Mouse (Mus musculus): ENCODE data around the gene Mcm5. TPM values are rescaled to one million over a fixed set of nuclear protein-coding genes. Genes with fewer than 3 reads are reported as not detected.

The Mcm5 gene
- total and polyA plus RNA-seq, 3 experiments, result 93.3 to 302 (median 123) TPM

DNA sequence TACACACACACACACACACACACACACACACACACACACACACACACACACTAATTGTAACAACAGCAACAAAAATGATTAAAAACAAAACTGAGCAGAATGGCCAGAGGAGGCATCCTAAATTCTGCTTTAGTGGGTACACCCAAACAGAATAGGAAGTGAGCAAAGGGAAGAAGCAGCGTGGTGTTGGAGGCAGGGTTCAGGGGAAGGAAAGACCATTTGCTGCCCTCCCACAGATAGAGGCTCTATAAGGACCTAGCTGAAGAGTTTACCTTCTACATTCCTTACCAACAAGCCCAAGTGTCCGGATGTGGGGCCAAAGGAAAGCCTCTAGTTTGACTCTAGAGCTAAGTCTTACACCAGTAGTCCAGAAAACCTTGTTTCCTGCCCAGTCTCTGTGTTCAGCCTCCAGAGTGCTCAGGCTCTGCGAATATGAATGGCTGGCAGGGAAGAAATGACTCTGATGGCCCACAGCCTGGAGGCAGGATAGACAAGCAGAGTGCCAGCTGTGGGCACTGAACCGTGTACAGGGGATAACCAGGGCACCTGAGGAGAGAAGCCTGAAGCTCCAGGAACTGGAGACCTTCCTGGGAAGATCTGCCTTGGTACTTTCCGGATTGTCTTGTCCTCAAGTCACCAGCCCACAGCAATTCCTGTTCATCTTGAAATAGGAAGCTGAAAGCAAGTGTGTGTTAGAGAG lies 41.7 kb downstream of the Mcm5 start:
- no peak for TF ChIP-seq GATA1 (IDR thresholded peaks at IDR 0.05; ENCODE audit: borderline replicate concordance, low read length)
- DNase-seq (ENCODE audit: low spot score), result no peak
- no peak for ATAC-seq (ENCODE audit: extremely low read depth, insufficient number of reproducible peaks, low FRiP score, poor library complexity, severe bottlenecking)
- H3K9me3 ChIP-seq (replicated peaks), result no peaks in the 10 kb centered on the region
- no peak overlapping the region for H3K4me3 ChIP-seq (ENCODE audit: low read depth, low read length)
- no peaks in the 10 kb centered on the region for H3K36me3 ChIP-seq (replicated peaks)
- H3K4me1 ChIP-seq (ENCODE audit: insufficient read depth, low read depth, low read length), result no peaks in the 10 kb centered on the region
- peaks cover 21% of the 10 kb centered on the region; the same call in 1 of the 2 replicates for H3K27me3 ChIP-seq (ENCODE audit: insufficient read depth, low read length)

GRCm38 (mm10) chr8:75151743-75152142 lies 42.4 kb downstream of the Mcm5 start:
- no peaks in the 10 kb centered on the region for H3K4me1 ChIP-seq (ENCODE audit: insufficient read depth, low read depth, low read length)
- H3K9me3 ChIP-seq (replicated peaks), result no peaks in the 10 kb centered on the region
- H3K27me3 ChIP-seq (ENCODE audit: insufficient read depth, low read length), result peaks cover 21% of the 10 kb centered on the region; the same call in 1 of the 2 replicates
- no peak overlapping the region for H3K4me3 ChIP-seq (ENCODE audit: low read depth, low read length)
- DNase-seq (ENCODE audit: low spot score) (no peak), ATAC-seq (ENCODE audit: extremely low read depth, insufficient number of reproducible peaks, low FRiP score, poor library complexity, severe bottlenecking) (no peak)
- TF ChIP-seq GATA2 (IDR thresholded peaks at IDR 0.05; ENCODE audit: borderline replicate concordance, low read depth, low read length), result no peak
- no peak for TF ChIP-seq CTCF (IDR thresholded peaks at IDR 0.05; ENCODE audit: low read depth, low read length)
- no peak for TF ChIP-seq TAL1 (conservative IDR thresholded peaks at IDR 0.05; ENCODE audit: low read depth, low read length)
- no peak for TF ChIP-seq POLR2AphosphoS5 (IDR thresholded peaks at IDR 0.05; ENCODE audit: insufficient replicate concordance, low read depth, low read length)
- TF ChIP-seq GATA1 (IDR thresholded peaks at IDR 0.05; ENCODE audit: borderline replicate concordance, low read length), result no peak
- H3K36me3 ChIP-seq (replicated peaks), result no peaks in the 10 kb centered on the region

DNA sequence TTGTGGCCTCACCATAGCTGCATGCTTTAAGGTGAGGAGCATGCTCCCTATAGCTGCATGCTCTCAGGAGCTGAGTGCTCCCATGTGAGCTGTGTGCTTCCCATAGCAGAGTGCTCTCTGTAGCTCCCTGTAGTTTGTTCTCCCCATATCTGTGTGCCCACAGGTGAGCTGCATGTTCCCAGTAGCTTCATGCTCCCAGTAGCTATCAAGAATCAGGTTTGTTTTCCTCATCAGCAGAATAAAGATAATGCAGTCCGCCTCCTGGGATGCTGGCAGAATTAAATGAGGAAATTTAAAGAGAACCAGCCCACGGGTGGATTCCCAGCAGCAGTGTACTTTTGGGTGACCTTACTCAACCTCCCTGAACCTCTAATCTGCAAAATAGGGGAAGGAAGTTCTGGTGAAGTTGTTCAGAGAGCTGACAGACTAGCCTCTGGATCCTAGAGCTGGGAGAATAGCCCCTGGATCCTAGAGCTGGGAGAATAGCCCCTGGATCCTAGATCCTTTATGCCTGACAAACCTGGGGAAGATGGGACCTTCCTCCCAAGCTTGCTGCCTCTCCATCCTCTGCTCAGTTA lies 43.2 kb downstream of the Mcm5 start:
- TF ChIP-seq CTCF (IDR thresholded peaks at IDR 0.05; ENCODE audit: low read depth, low read length) (no peak), POLR2AphosphoS5 (IDR thresholded peaks at IDR 0.05; ENCODE audit: insufficient replicate concordance, low read depth, low read length) (no peak), GATA2 (IDR thresholded peaks at IDR 0.05; ENCODE audit: borderline replicate concordance, low read depth, low read length) (no peak), TAL1 (conservative IDR thresholded peaks at IDR 0.05; ENCODE audit: low read depth, low read length) (no peak), GATA1 (IDR thresholded peaks at IDR 0.05; ENCODE audit: borderline replicate concordance, low read length) (no peak)
- Histone ChIP-seq H3K36me3 (replicated peaks) (no peaks in the 10 kb centered on the region), H3K27me3 (ENCODE audit: insufficient read depth, low read length) (peaks cover 21% of the 10 kb centered on the region; the same call in 1 of the 2 replicates), H3K9me3 (replicated peaks) (no peaks in the 10 kb centered on the region), H3K4me1 (ENCODE audit: insufficient read depth, low read depth, low read length) (no peaks in the 10 kb centered on the region), H3K4me3 (ENCODE audit: low read depth, low read length) (no peak overlapping the region)
- DNase-seq (ENCODE audit: low spot score), result no peak
- ATAC-seq (ENCODE audit: extremely low read depth, insufficient number of reproducible peaks, low FRiP score, poor library complexity, severe bottlenecking), result no peak

- TF ChIP-seq TAL1 (conservative IDR thresholded peaks at IDR 0.05; ENCODE audit: low read depth, low read length) (no peak), GATA2 (IDR thresholded peaks at IDR 0.05; ENCODE audit: borderline replicate concordance, low read depth, low read length) (no peak), CTCF (IDR thresholded peaks at IDR 0.05; ENCODE audit: low read depth, low read length) (no peak), GATA1 (IDR thresholded peaks at IDR 0.05; ENCODE audit: borderline replicate concordance, low read length) (no peak), POLR2AphosphoS5 (IDR thresholded peaks at IDR 0.05; ENCODE audit: insufficient replicate concordance, low read depth, low read length) (no peak)
- Histone ChIP-seq H3K36me3 (replicated peaks) (no peaks in the 10 kb centered on the region), H3K4me1 (ENCODE audit: insufficient read depth, low read depth, low read length) (no peaks in the 10 kb centered on the region), H3K27me3 (ENCODE audit: insufficient read depth, low read length) (peaks cover 15% of the 10 kb centered on the region; the same call in 1 of the 2 replicates), H3K9me3 (replicated peaks) (no peaks in the 10 kb centered on the region), H3K4me3 (ENCODE audit: low read depth, low read length) (no peak overlapping the region)
- DNase-seq (ENCODE audit: low spot score) (no peak), ATAC-seq (ENCODE audit: extremely low read depth, insufficient number of reproducible peaks, low FRiP score, poor library complexity, severe bottlenecking) (no peak)
Observed at GRCm38 (mm10) chr8:75154855-75155478, 45.6 kb downstream of the Mcm5 start.

GRCm38 (mm10) chr8:75155740-75156322 lies 46.5 kb downstream of the Mcm5 start:
- DNase-seq (ENCODE audit: low spot score), result no peak
- no peaks in the 10 kb centered on the region for H3K36me3 ChIP-seq (replicated peaks)
- no peak for ATAC-seq (ENCODE audit: extremely low read depth, insufficient number of reproducible peaks, low FRiP score, poor library complexity, severe bottlenecking)
- H3K9me3 ChIP-seq (replicated peaks), result no peaks in the 10 kb centered on the region
- H3K4me1 ChIP-seq (ENCODE audit: insufficient read depth, low read depth, low read length), result no peaks in the 10 kb centered on the region
- H3K4me3 ChIP-seq (ENCODE audit: low read depth, low read length), result no peak overlapping the region
- no peak for TF ChIP-seq CTCF (IDR thresholded peaks at IDR 0.05; ENCODE audit: low read depth, low read length)
- no peak for TF ChIP-seq GATA2 (IDR thresholded peaks at IDR 0.05; ENCODE audit: borderline replicate concordance, low read depth, low read length)
- H3K27me3 ChIP-seq (ENCODE audit: insufficient read depth, low read length), result peaks cover 15% of the 10 kb centered on the region; the same call in 1 of the 2 replicates

DNA sequence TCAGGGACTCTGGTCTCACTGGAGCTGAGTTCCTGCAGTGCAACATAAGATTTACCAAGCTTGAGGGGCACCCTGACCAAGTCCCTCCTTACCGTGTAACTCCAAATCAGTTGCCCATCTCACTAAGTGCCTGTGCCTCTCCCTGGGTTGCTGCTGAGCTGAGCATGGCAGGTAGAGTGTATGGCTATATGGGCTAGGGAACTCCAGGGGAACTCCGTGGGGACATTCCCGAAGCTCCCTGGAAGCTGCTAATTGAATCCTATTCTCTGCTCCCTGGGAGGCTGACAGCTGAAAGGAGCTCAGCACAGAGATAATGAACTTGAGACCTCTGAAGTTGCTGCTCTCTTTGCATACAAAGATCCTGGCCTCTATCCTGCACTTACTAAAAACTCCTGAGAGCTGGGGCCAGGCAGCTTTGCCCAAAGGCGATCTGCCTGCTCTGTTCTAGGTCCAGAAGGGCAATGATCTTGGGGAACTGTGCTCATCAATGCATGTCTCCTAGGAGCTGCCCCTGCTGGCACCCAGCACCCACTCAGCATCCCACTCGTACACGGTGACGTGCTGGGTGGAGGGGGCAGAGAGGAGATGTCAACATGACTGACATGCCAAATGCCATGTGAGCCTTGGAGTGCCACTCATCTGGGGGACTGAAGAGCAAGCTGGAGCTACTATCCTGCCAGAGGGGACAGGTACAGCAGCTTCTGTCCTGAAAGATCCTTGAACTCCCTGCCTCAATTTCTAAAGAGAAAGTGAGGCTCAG lies 48.3 kb downstream of the Mcm5 start:
- Histone ChIP-seq H3K9me3 (replicated peaks) (no peaks in the 10 kb centered on the region), H3K27me3 (ENCODE audit: insufficient read depth, low read length) (peaks cover 4% of the 10 kb centered on the region; the same call in 1 of the 2 replicates), H3K4me1 (ENCODE audit: insufficient read depth, low read depth, low read length) (no peaks in the 10 kb centered on the region), H3K36me3 (replicated peaks) (no peaks in the 10 kb centered on the region), H3K4me3 (ENCODE audit: low read depth, low read length) (no peak overlapping the region)
- TF ChIP-seq GATA2 (IDR thresholded peaks at IDR 0.05; ENCODE audit: borderline replicate concordance, low read depth, low read length) (no peak), CTCF (IDR thresholded peaks at IDR 0.05; ENCODE audit: low read depth, low read length) (no peak), TAL1 (conservative IDR thresholded peaks at IDR 0.05; ENCODE audit: low read depth, low read length) (no peak), POLR2AphosphoS5 (IDR thresholded peaks at IDR 0.05; ENCODE audit: insufficient replicate concordance, low read depth, low read length) (no peak), GATA1 (IDR thresholded peaks at IDR 0.05; ENCODE audit: borderline replicate concordance, low read length) (no peak)
- DNase-seq (ENCODE audit: low spot score) (no peak), ATAC-seq (ENCODE audit: extremely low read depth, insufficient number of reproducible peaks, low FRiP score, poor library complexity, severe bottlenecking) (no peak)

All from G1E (cell line).